Mouse (Mus musculus) olfactory bulb, adult 2 months (tissue): Measurements from ENCODE around the gene Osbpl8. TPM values are rescaled to one million over a fixed set of nuclear protein-coding genes. Genes with fewer than 3 reads are reported as not detected.

Source experiments
- H3K27ac ChIP-seq: fragments of 200-500 bp; 2 replicates; pipeline ENCODE4 v1.5.1; 2012; ENCODE audit warnings: low read depth, low read length; ENCODE audit not compliant: insufficient read depth
- H3K4me1 ChIP-seq: fragments of 200-500 bp; 2 replicates; pipeline ENCODE4 v1.6.1; 2012; ENCODE audit warnings: low read length; ENCODE audit not compliant: control insufficient read depth, insufficient read depth
- H3K4me3 ChIP-seq: fragments of 200-500 bp; 2 replicates; pipeline ENCODE4 v1.5.1; 2012; ENCODE audit warnings: mild to moderate bottlenecking, low read depth, low read length, moderate library complexity; ENCODE audit not compliant: insufficient read depth
- CTCF ChIP-seq: fragments of 200-500 bp; IDR thresholded peaks from 2 replicates; pipeline ENCODE4 v1.5.1; 2012; ENCODE audit warnings: low read depth, mild to moderate bottlenecking, low read length, moderate library complexity; ENCODE audit not compliant: insufficient read depth
- POLR2A ChIP-seq: fragments of 200-500 bp; IDR thresholded peaks from 2 replicates; pipeline ENCODE4 v1.6.1; 2012; ENCODE audit warnings: mild to moderate bottlenecking, low read depth, low read length, moderate library complexity; ENCODE audit not compliant: insufficient read depth
- WGBS: fragments of 180-500 bp; shearing (Covaris S2); methylation state at CpG from one replicate; pipeline ENCODE4 v1.1.7; 2018; 5-methylcytosine and 5-hydroxymethylcytosine counted together
- polyA plus RNA-seq: library from polyadenylated mRNA; stranded (reverse); fragments of >200 nt; gene quantifications from 2 replicates; pipeline ENCODE4 v1.2.4, GENCODE M21; 2012; ENCODE audit warnings: low replicate concordance; ENCODE audit not compliant: missing spikeins, insufficient read depth, insufficient read length

The Osbpl8 gene
- polyA plus RNA-seq, 1 experiment = not detected

DNA sequence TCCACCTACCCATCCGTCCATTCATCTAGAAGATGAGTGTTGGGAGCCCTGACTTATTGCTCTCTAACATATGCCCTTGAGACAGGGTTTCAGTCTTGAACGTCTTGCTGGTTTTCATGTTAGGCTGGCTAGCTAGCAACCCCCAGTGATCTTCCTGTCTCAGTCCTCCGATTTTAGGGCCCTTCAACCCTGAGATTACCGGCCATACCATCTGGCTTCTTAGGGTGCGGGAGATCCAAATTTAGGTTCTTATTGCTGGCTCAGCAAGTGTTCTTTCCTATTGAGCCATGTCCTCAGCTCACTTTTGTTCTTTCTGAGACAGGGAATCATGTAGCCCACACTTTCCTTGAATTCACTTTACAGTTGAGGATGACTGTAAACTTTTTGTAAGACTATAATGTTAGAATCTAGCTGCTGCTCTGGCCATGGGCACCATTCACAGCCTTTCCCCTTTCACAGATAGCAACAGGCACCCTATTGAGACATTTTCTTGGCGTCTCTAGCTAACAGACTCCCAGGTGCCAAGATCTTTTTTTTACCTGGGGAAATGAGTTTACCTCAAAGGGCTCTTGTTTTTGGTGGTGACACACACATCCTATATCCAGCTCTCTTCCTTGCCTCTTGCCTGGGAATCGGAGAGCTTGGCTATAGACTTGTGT, 9.2 kb downstream of the Osbpl8 start:
- H3K27ac ChIP-seq = no peak overlapping the region
- TF ChIP-seq POLR2A (no peak), CTCF (no peak)
- peaks cover 10% of the 10 kb centered on the region for H3K4me1 ChIP-seq
- no peak overlapping the region for H3K4me3 ChIP-seq
- WGBS = 65% methylated on average over 7 of the region's 7 CpGs

GRCm38 (mm10) chr10:111177336-111177735, 12.8 kb downstream of the Osbpl8 start:
- 65% methylated on average over 8 of the region's 8 CpGs for WGBS
- no peak overlapping the region for H3K4me3 ChIP-seq
- H3K4me1 ChIP-seq = peaks cover 17% of the 10 kb centered on the region
- TF ChIP-seq POLR2A = no peak
- TF ChIP-seq CTCF = no peak
- H3K27ac ChIP-seq = no peak overlapping the region

DNA sequence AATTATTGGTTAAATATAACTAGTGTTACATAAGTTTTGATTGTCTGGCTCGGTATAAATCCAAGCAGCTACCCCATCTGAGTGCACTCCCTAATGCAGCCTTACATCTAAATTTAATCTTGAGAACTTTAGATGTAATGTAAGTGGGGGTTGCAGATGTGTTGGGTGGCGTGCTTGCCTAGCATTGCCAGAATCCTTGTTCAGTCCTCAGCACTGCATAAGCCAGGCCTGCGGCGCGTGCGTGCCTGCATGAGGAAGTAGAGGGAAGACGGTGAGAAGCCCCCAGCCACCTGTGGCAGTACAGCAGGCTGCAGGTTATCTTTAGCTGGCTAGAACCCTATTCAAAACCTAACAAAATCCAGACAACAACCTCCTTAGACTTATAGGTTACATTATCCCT, 13.5 kb downstream of the Osbpl8 start:
- 50% methylated on average over 7 of the region's 7 CpGs for WGBS
- Histone ChIP-seq H3K4me1 (peaks cover 17% of the 10 kb centered on the region), H3K27ac (no peak overlapping the region), H3K4me3 (no peak overlapping the region)
- TF ChIP-seq CTCF = no peak
- TF ChIP-seq POLR2A = no peak

- Histone ChIP-seq H3K4me1 (peaks cover 15% of the 10 kb centered on the region; the same call in 1 of the 2 replicates), H3K27ac (no peak overlapping the region), H3K4me3 (no peak overlapping the region)
- 52% methylated on average over 3 of the region's 3 CpGs for WGBS
- TF ChIP-seq POLR2A (no peak), CTCF (no peak)
Observed at GRCm38 (mm10) chr10:111180633-111181032, 16.1 kb downstream of the Osbpl8 start.

- Histone ChIP-seq H3K4me3 (no peak overlapping the region), H3K27ac (peak overlapping the region; percentile 19; the same call in 1 of the 2 replicates), H3K4me1 (peaks cover 12% of the 10 kb centered on the region; the same call in 1 of the 2 replicates)
- WGBS = 45% methylated on average over 7 of the region's 7 CpGs
- no peak for TF ChIP-seq CTCF
Observed at GRCm38 (mm10) chr10:111183634-111184270, 19.2 kb downstream of the Osbpl8 start.

DNA sequence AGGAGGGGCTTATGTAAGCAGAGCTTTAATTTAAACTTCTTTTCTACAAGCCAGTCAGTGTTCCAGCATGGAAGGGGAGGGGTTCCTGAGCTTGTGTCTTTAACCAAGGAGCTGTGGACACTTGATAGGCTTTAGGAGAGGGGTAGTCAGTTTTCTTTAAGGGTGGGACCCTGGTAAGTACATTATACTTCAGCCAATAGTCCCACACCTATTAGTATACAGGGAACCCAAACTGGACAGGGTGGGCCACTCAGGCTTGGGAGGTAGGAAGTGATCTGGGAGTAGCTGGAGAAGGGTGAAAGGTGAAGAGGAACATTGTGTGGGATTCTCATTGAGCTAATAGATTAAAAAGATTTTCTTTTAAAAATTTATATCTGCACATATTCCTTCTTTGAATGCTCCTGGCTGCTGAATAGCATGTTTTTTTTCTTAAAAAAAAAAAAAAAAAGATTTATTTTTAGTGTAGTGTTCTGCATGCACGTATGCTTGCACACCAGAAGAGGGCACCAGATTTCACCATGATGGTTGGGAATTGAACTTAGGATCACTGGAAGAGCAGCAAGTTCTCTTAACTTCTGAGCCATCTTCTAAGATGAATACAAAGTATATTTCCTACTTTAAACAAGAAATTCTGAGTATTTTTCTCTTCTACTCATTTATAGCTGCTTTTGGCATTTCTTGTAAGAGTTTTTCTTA, 21.2 kb downstream of the Osbpl8 start:
- WGBS = 63% methylated on average over 1 of the region's 1 CpGs
- Histone ChIP-seq H3K27ac (no peak overlapping the region), H3K4me3 (no peak overlapping the region), H3K4me1 (peaks cover 6% of the 10 kb centered on the region; the same call in 1 of the 2 replicates)
- TF ChIP-seq POLR2A (no peak), CTCF (no peak)

- H3K4me3 ChIP-seq = no peak overlapping the region
- no peak overlapping the region for H3K27ac ChIP-seq
- peaks cover 2% of the 10 kb centered on the region; the same call in 1 of the 2 replicates for H3K4me1 ChIP-seq
- no peak for TF ChIP-seq CTCF
- 70% methylated on average over 4 of the region's 4 CpGs for WGBS
Observed at GRCm38 (mm10) chr10:111189022-111189555, 24.5 kb downstream of the Osbpl8 start.

- 68% methylated on average over 6 of the region's 6 CpGs for WGBS
- no peak overlapping the region for H3K4me3 ChIP-seq
- peaks cover 6% of the 10 kb centered on the region for H3K4me1 ChIP-seq
- peak overlapping the region; percentile 37; the same call in 1 of the 2 replicates for H3K27ac ChIP-seq
- TF ChIP-seq CTCF = no peak
- no peak for TF ChIP-seq POLR2A
Observed at GRCm38 (mm10) chr10:111190110-111190795, 25.7 kb downstream of the Osbpl8 start.
